17 mouse cellular contexts compared by ENCODE assay signal in the genomic region with DNA sequence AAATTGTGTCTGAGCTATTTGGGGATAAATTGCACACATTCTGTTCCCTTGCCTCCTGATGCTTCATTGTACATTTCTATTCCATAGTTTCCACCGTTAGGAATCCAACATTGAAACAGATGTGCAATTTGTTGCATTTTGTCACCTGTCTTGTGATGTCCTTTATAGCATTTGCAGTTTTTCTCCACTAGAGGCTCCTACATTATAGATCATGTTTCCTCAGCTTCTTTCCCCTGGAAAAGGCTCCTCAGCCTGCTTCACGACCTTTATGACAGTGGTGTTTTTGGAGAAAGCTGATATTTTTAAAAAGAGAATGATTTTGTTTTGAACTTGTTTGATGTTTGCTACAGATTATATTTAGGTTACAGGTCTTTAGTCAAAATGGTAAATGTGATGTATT. TPM values are rescaled to one million over a fixed set of nuclear protein-coding genes. Genes with fewer than 3 reads are reported as not detected.
A peak's percentile ranks its signal among the peaks of the same experiment; 100 is the strongest.
DNase-seq lines count a peak whose midpoint lies in the region; TF ChIP-seq lines count a peak whose summit lies in the region.
"Had no signal": no experiment of that assay in that cellular context is flagged by ENCODE, and none has a peak within 500 bp of the region (broad histone marks: within the 10 kb centered on the region; RNA-seq: fewer than 3 reads in every experiment).

No protein-coding gene starts in this region.

- WGBS in kidney, adult 2 months = 13% methylated on average over 2 of the region's 2 CpGs

- intact Hi-C loops in heart, postnatal 25 days (cut with DNase I) = loop anchor here (1.0 to 5.0 kb wide), 2 partner anchors 128 to 367 kb away; no protein-coding TSS in a partner anchor

- no peaks in the 10 kb centered on the region for H3K36me3 ChIP-seq in kidney, adult 2 months (ENCODE audit: control insufficient read depth, insufficient read depth, low read length)
- H3K36me3 ChIP-seq: embryonic facial prominence, embryonic 15.5 days; hindbrain, embryonic 15.5 days; midbrain, embryonic 10.5 days had no signal

- no peaks in the 10 kb centered on the region for H3K27me3 ChIP-seq in kidney, adult 2 months (replicated peaks; ENCODE audit: control insufficient read depth, insufficient read depth, low read length)
- H3K27me3 ChIP-seq: embryonic facial prominence, embryonic 15.5 days; hindbrain, embryonic 15.5 days had no signal

- no peaks in the 10 kb centered on the region for H3K4me1 ChIP-seq in kidney, adult 2 months (ENCODE audit: control insufficient read depth, insufficient read depth, low read length)
- H3K4me1 ChIP-seq: embryonic facial prominence, embryonic 15.5 days; hindbrain, embryonic 15.5 days; midbrain, embryonic 10.5 days had no signal

- H3K4me3 ChIP-seq in kidney, adult 2 months (ENCODE audit: insufficient read depth, low read depth, low read length) = no peak overlapping the region
- H3K4me3 ChIP-seq: embryonic facial prominence, embryonic 15.5 days; hindbrain, embryonic 15.5 days; midbrain, embryonic 10.5 days had no signal

- no peak for TF ChIP-seq CTCF in kidney, adult 2 months (conservative IDR thresholded peaks at IDR 0.05; ENCODE audit: insufficient read depth, insufficient read length, low read depth, low read length)

- H3K27ac ChIP-seq in kidney, adult 2 months (ENCODE audit: insufficient read depth, low read depth, low read length) = no peak overlapping the region
- H3K27ac ChIP-seq: embryonic facial prominence, embryonic 15.5 days; hindbrain, embryonic 15.5 days; midbrain, embryonic 10.5 days had no signal

- no peak for TF ChIP-seq POLR2A in kidney, adult 2 months (IDR thresholded peaks at IDR 0.05; ENCODE audit: low read depth, low read length)

- peak; percentile 28 for DNase-seq in embryo, embryonic 11 days
- DNase-seq in embryo, embryonic 10 days (ENCODE audit: low spot score) = no peak
- peak; percentile 39 for DNase-seq in kidney, adult 2 months
- DNase-seq in kidney, postnatal 10 days = no peak
- peak; percentile 46 for DNase-seq in 3T3-L1 (ENCODE audit: low read depth, low spot score)
- DNase-seq in brain, adult 2 months (ENCODE audit: low read depth, low spot score) = peak; percentile 54
- no peak for DNase-seq in right cerebral cortex, postnatal 4 days
- DNase-seq in heart, postnatal 25 days (ENCODE audit: low spot score) = no peak
- DNase-seq: cerebellum, adult 8-10 months; kidney, postnatal 4 days had no signal

RNA-seq across cellular contexts. Expression of a gene that starts 18.7 kb away (rescaled TPM):
- not detected in 2 replicates for polyA plus RNA-seq in kidney, adult 2 months (2012; rRNA removed)
- not detected for total RNA-seq in heart, postnatal 25 days (2021)
- total RNA-seq: adrenal gland, postnatal 4 days had no signal
- polyA plus RNA-seq: C2C12; embryonic facial prominence, embryonic 15.5 days; liver, embryonic 16.5 days; spleen, adult 2 months had no signal

RNA-seq across cellular contexts. Expression of a gene that starts 25.1 kb away (rescaled TPM):
- polyA plus RNA-seq in kidney, adult 2 months (2012; rRNA removed) = 67.4 and 77.1 TPM in 2 replicates
- 10 to 100 TPM; 78.0 to 90.8 TPM for total RNA-seq in heart, postnatal 25 days (2021)

RNA-seq across cellular contexts. Expression of a gene that starts 33.8 kb away (rescaled TPM):
- not detected in 2 replicates for polyA plus RNA-seq in kidney, adult 2 months (2012; rRNA removed)
- total RNA-seq in heart, postnatal 25 days (2021) = not detected
- polyA plus RNA-seq: liver, embryonic 16.5 days; spleen, adult 2 months had no signal

RNA-seq across cellular contexts. Expression of a gene that starts 43.6 kb away (rescaled TPM):
- polyA plus RNA-seq in kidney, adult 2 months (2012; rRNA removed) = not detected in 2 replicates
- total RNA-seq in heart, postnatal 25 days (2021) = not detected
- polyA plus RNA-seq: liver, embryonic 16.5 days; spleen, adult 2 months had no signal

RNA-seq across cellular contexts. Expression of a gene that starts 58.1 kb away (rescaled TPM):
- polyA plus RNA-seq in kidney, adult 2 months (2012; rRNA removed) = not detected in 2 replicates
- total RNA-seq in heart, postnatal 25 days (2021) = not detected
- total RNA-seq: adrenal gland, postnatal 4 days had no signal
- polyA plus RNA-seq: C2C12; liver, embryonic 16.5 days; spleen, adult 2 months had no signal

Comparison
In these comparisons a context has a peak if more than half of its experiments do, and no peak if none do; other contexts are left out.
1. DNase-seq: peak in embryo, embryonic 11 days (single experiment), kidney, adult 2 months (single experiment), 3T3-L1 (single experiment) and brain, adult 2 months (single experiment); none in embryo, embryonic 10 days (single experiment), kidney, postnatal 10 days (single experiment), right cerebral cortex, postnatal 4 days (single experiment) and heart, postnatal 25 days (single experiment).